Mouse (Mus musculus): ENCODE measurements at regions not wholly inside any gene's neighbourhood (a gene's known extent, or its start where the extent isn't known, plus 50 kb on each side); places are given as distances from the start of the nearest gene placed in this dataset.
A peak's percentile ranks its signal among the peaks of the same experiment; 100 is the strongest.

DNA sequence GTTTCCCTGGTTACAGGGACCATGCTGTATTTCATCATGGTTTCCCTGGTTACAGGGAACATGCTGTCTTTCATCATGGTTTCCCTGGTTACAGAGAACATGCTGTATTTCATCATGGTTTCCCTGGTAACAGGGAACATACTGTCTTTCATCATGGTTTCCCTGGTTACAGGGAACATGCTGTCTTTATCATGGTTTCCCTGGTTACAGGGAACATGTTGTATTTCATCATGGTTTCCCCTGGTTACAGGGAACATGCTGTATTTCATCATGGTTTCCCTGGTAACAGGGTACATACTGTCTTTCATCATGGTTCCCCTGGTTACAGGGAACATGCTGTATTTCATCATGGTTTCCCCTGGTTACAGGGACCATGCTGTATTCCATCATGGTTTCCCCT, 1579.5 kb downstream of the 4930444P10Rik start:
- peak; percentile 58 for DNase-seq

DNA sequence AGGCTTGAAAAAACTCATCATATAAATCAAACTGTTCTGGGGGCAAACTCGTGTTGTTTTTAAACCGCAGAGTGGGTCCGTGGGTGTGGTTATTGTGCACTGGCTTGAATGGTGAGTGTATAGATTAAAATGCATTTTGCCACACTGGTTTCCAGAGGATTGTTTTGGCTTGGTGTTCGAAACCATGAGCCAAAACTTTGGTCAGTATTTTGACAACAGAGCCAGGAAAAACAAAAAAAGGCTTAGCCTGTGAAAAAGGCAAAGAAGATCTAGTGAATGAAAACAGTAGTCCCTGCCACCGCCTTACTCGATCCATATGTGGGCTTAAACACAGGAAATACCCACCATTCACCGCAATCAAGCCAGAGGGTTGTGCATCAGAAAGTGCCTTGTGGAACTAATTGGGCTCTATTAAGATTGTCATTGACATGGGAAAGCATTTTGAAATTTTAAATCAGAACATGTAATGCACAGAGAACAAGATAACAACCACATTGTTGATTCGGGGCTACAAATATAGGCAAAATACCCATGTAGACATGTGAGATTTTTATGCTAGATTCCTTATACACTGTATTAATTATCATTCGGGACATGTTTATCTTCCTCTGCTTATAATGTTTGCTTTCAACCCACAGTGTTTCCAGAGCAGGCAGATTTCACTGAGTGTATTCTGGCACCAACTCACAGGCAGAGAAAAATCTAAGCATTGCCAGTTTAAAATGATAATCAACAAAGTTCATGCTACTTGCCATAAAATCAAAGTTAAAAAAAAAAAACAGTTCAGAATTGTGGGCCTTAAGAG, 1580.4 kb downstream of the 4930444P10Rik start:
- DNase-seq: no peak

DNA sequence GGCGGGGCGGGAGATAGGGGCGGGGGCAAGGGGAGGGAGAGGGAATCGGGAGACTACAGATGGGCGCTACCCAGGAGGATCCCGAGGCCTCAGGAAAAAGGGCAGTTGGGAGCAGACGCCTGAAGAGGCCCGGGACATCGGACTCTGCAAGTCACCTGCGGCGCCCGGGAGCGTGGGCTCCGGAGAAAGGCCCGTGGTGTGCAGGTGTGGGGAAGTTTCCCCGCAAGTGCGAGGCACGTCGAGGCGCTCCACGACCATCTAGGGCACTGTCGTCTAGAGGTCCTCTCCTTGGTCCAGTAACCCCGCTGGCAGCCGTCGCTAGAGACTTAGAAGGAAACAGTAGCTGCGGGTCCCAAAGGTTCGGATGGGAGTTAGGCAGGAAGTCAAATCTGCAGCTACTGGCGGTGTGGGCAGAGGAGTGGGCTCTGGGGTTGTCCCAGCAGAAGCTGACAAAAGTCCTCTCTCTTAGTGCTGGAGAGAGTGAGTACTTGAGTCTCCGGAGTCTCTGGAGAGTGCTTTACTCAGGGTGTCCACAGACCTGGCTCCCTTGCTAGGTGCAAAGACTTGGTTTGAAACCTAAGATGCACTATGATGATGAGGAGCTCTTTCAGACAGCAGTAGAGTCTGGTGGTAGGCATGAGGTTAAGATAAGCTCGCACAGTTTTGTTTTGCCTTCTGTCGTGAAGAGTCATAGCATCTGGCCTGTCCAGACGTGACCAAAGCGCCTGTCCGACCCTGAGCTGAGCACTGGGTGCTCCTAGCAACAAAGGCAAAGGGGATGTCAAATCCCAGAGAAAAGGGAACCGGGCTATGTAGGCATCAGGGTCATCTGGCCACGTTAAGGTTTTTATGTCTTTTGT, 1586.1 kb downstream of the 4930444P10Rik start:
- peak; percentile 23 for DNase-seq

DNA sequence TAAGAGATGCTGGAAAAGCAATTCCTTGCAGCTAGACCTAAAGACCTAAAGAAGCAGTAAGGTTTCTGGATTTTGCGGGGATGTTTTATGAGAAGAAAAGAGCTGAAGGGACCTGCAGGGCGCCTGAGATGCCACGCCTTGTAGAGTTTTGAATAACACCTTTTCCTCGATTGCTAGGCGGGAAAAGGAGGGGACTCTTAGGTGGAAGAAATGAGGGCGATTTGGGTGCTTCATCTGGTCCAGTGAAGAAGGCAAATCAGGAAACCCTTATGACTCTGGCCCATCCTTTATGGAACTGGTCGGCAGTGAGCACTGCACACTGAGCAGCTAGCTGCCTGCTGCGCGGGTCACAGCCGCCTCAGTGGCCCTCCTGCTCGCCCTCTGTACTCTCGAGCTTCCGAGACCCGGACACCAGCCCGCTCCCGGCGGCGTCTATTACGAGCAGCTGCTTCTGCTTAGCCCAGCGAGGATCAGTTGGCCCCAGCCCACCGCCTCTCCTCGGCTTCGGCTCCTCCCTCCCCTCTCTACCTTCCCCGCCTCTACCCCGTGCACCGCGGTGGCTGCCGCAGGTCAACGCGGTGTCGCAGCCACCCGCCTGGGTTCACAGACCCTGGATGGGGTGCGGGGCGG, 1586.8 kb downstream of the 4930444P10Rik start:
- peak; percentile 81 for DNase-seq

DNA sequence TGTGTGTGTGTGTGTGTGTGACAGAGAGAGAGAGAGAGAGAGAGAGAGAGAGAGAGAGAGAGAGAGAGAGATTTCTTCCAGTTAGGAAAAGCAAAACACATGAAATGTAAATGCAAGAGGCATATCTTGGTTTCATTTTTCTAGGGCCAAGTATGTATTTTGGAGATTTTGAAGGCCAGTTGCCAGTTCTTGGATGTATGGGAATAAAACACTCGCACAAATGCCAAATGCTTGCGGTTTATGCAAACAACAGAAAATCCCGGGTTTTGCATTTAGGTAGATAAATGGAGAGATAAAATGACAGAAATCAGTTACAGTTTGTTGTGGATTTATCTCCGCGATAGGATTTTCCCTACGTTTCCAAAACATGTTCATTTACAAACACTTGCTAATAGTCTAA, 1587.4 kb downstream of the 4930444P10Rik start:
- DNase-seq: peak; percentile 10

DNA sequence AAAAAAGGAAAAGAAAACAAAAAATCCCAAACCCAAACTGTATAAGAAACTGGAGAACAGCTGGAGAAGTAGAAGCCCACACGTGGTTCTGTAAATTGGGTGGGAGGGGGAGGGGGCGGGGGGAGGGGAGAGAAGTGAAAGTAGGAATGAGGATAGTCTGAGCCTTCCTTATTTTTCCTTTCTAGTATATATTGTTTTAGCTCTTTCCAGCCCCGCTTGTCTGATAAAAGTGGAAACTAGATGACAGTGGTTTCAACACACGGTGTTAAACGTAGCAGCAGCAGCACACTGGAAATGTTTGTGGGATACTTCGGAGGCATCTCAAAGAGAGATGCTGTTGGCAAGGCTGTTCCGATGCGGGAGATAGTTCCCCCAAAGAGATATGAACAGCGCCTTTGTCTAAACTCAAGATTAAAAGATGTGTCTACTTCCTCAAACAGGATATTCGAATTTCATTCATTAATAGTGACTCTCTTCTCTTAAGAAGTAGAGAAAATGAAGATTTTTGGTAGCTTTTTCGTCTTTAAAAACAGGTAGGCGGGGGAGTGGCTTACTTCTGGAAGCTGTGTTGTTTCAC, 1588.3 kb downstream of the 4930444P10Rik start:
- peak; percentile 40 for DNase-seq

DNA sequence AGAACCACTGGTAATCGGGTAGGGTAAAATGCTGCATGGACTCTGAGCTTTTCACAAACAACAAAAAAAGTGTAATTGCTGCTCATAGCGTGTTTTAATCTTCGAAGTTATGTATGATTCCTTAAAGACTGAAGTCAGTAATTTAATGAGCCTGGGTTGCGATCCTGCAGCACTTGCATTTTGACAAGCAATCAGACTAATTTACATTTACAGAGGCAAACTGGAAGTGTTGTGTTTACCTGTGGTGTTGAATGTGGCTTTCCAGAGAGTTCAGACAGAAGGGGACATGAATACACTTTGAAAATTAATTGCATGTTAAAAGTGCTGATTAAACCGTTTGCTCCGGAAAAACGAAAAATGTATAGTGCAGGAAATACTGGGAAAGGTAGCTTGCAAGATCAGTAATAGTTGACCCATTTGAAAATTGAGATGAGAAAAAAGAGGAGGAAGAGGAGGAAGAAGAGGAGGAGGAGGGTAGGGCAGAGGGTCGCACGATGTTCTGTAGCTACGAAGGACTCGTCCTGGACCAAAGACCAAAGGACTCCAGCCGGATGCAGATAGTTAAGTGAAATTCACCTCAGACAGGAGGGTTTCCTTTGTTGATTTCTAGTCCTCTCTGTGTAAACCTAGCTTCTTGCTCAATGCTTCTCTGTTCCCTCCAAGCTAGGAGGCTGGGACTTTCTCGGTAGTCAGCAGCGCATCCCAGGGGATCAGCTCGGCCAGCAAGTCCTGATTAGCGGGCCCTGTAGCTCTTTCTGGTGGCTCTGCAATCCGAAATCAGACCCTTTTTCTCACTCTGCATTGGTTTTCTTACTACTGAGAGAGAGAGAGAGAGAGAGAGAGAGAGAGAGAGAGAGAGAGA, 1589.0 kb downstream of the 4930444P10Rik start:
- peak; percentile 55 for DNase-seq

DNA sequence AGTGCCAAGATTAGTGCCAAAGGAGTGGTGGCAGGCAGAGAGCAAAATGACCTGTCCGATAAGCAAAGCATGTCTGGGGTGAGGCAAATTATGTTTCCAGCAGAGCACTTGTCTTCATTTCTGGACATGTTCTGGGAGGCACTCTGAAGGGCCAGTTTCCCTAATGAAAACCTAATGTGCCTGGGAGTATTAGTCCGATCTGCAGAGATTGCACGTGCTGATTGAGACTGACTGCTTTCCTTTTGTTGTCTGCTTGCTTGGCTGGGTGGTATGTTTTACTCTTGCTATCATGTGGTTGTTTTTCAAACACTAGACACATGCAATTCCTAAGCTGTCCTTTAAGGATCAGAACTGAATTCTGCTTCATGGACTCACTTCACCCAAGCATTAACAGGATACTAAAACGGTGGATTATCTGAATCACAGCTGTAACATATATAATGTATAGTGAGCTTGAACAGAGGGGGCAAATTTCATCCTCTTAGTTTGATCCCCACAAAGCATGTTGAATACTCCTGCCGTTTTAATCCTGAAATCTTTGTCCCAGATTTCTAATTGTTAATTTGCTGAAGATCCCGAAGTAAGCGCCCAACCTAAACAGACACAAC, 1589.8 kb downstream of the 4930444P10Rik start:
- peak; percentile 71 for DNase-seq

DNA sequence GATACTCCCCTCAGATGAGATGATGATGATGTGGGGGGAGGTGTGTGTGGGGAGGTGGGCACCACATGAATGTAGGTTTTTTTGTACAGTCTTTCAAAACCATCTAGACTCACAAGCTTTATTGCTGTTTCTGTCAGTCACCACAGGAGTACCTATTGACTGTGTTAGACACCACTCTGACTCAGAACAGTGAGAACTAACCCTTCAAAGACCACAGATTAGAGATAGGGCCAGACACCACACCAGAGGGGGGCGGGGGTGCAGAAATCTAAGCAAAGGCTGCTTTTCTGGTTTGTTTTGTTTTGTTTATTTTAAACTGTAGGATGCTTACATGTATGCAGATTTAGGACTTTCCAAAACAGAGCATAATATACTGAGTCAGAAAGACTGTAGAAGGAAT, 1594.0 kb downstream of the 4930444P10Rik start:
- DNase-seq: no peak

DNA sequence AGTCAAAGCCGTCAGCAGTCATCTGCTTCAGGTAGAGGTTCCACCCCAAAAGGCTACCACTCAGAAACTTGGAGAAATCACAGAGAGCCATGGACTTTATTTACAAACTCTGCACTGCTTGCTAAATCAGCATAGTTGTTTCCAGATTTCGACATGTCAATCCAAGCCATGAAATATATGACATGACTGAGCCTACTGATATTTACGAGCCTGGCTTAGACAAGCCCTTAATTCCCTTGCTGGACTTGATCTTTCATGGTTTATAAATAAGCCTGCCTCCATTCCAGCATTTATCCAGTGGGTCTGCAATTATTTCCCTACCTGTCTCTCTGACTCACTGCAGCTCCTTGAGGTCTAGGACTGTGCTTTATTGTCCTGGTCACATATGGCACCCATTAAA, 1603.1 kb downstream of the 4930444P10Rik start:
- no peak for DNase-seq

DNA sequence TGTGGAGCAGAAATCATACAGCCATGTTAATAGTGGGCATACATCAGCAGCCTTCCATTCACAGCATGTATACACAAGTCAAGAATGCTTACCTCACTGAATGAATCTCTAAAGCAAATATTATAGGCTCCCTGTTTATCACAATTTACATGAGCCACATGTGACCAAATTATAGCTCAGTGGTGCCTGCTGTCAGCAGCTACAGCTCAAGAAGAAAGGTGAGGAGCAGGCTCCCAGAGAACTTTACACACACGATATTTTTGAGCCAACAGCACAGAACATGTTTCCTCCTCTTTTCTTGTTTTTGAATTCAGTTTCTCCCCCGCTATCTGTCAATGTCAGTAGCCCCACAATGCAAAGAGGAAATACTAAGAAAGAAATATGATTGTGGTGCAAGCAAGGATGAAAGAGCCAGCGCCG, 1605.4 kb downstream of the 4930444P10Rik start:
- DNase-seq: no peak

DNA sequence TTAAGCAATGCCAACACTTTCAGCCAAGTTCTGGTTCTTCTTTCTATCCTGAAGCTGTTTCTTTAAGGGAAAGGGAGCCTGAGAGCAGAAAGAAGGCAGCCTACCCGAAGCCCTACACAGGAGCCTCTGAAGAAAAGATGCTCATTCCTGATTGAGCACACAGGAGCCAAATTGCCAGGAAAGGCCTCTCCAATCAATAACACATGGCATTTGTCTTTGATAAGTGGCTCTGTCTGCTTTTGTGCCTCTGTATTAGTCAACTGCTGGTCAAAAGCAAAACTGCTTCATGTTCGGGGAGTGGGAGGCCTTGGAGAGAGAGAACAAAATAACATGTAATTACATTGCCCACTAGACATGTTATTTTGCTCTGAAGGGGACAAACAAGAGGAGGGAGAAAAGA, 1607.4 kb downstream of the 4930444P10Rik start:
- DNase-seq: no peak

DNA sequence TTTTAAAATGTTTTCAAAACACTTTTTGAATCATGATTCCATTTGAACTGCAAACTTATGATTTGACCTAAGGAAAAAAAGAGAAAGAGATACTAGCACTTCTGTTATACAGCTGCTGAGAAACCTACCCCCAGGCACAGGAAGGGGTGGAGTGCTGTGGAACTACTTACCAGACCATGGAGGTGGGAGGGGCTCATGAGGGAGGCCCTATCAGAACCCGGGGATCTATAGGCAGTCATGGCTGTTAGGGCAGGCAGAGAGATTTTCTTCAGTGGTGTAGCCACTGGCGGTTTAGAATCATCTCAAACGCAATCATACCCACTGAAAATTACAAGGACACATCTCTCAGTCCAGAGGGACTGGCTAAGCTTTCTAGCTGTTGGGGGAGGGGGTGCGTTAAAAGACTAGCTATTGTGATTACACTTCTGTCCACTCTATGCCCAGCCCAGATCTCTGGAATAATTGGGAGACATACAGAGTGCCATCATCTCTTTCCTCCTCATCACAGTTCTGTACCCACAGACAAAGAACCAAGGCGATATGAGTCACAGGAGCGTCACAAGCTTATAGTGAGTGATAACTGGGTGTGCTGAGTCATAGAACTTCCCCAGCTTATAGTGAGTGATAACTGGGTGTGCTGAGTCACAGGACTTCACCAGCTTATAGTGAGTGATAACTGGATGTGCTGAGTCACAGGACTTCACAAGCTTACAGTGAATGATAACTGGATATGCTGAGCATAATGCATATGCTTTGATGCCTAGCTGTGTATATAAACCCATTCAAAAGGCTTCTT, 1608.8 kb downstream of the 4930444P10Rik start:
- no peak for DNase-seq

DNA sequence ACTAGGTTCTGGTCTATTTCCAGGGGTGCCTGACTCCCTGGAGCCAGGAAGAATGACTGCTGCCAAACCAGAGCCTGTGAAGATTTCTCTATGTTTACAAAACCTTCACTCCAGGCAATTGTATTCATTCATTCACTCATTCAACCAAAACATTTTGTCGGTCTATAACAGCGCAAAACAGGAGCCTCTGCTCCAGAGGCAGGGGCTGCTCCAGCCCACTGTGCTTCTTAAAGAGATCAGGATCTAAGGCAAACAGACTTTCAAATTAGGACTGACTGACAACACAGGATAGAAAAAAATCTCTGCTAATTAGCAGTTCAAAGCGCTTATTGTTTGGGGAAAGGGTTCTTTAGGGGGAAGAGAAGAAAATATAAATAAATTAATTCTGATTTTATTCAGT, 1620.8 kb downstream of the 4930444P10Rik start:
- DNase-seq: peak; percentile 4

DNA sequence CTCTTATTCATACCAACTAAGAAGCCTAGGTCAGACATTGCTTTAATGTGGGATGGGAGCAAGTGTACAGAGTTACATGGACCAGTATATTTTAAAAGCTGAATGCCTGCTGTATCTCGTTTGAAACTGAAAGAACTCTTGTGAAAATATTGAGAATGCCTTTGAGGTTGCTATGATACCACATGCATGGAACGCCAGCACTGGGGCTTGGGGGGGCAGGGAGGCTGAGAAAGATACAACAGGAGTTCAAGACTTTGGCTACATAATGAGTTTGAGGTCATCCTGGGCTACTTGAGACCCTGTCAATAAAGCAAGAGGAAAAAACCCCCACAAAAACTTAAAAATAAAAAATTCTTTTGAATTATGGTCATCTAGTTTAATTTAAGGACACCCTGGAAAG, 1621.6 kb downstream of the 4930444P10Rik start:
- no peak for DNase-seq

DNA sequence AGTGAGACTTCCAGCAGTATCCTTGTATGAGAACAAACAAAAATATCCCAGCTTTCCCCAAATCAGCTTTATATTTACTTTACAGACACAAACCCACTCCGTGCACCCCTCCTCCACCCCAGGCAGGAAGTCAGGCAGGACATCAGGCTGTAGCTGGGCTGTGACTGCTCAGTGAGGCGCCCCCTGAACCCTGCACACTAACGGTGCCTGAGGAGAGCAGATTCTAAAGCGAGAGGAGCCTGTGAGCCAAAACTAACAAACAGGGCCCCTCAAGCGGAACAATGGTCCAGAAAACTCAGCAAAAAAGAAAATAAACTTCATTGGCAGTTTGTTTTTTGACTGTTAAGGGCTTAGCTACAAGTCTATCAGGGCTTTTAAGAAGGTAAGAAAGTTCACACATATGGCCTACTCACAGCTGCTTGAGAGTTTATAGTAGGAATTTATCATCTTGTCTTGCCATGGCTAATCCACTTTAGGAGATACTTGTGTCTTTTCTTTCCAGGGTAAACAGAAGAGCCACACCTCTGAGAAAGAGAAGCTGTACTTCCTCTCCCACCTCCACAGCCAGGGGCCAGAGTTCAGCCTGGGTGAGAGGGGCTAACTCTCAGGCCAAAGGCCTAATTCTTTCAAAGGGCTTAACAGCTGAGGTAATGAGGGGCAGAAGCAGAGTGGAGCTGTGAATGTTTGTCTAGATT, 1628.2 kb downstream of the 4930444P10Rik start:
- no peak for DNase-seq

DNA sequence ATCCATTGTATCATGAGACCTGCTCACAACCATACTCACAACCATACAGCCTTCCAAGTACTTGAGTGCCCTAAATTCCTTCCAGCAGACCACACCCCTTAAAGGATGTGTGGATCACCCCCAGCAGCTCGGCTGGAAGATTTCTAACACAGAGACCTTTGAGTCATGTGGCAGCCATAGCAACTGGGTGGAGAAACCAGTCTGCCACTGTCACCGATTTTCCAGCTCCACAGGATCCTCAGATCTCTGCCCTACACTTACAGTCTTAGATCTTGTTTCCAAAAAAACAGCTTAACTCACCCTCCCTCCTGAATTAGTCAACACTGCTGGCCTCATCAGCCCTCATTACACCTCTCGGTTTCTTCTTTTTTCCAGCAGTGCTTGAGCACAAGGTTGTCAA, 1630.6 kb downstream of the 4930444P10Rik start:
- no peak for DNase-seq

DNA sequence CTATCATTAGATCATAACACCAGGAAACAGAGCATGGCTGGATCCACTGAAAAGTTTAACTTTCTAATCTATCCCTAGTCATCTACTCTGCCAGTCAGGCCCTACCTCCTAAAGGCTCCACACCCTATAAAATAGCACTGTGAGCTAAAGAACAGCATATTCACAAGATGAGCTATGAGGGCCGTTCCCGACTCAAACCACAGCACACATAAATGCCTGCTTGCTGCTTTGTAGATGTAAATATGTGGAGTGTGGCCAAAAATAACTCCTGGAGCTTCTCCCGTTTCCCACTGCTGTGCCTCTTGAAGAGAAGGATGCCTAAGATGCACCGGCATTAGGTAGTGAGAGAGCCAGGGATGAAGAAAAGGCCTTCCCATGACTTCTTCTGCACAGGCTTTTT, 1632.3 kb downstream of the 4930444P10Rik start:
- DNase-seq: no peak

DNA sequence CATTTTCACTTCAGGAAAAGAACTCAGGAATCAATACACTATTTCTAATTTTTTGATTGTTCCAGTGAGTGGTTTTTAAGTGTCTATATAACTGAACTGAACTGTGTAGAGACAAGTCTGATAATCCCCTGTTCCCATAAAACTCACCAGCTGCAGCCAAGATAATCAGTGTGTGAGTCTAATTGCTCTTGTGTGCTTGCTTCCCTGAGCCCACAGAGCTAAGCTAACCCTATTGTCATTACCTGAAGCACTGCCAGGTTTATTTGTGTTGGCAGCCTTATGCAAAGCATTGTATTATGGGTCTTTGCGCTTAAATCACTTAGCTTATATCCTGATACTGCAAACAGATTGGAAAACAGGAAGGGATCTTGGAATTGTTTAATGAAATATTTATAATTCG, 1663.8 kb downstream of the 4930444P10Rik start:
- DNase-seq: peak; percentile 60

DNA sequence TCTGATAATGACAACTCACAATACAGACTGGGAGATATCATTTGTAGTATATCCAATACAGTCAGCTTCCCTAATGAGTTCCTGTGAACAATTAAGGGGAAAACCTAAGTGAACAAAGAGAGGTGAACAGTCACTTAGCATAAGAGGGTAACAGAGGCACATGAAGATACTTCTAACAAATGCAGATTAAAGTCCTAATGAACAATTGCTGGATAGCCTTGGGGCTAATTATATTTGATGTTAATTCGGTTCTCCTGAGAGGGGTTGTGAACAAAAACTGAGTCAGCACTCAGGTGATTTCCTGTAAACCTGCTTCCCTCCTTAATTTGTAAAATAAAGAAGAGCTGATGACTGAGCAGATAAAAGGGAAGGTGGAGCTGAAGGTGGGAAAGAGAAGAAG, 1672.1 kb downstream of the 4930444P10Rik start:
- DNase-seq: no peak

Measured in retina, postnatal 1 day (tissue).